Mouse (Mus musculus) right cerebral cortex, postnatal 36 days (tissue): ENCODE measurements at regions not wholly inside any gene's neighbourhood (a gene's known extent, or its start where the extent isn't known, plus 50 kb on each side); places are given as distances from the start of the nearest gene placed in this dataset.

ENCODE experiments used
- DNase-seq, 2 experiments: peaks; one replicate each; pipeline ENCODE4 v3.0.0; 2022; ENCODE audit warnings: low spot score in 2 of 2, mixed read lengths in 1 of 2

GRCm38 (mm10) chr12:39952854-39953253 lies 85.0 kb downstream of the Arl4a start:
- no peak for DNase-seq

GRCm38 (mm10) chr12:39951911-39952310 lies 85.9 kb downstream of the Arl4a start:
- DNase-seq, result no peak

GRCm38 (mm10) chr12:39950270-39950801 lies 87.5 kb downstream of the Arl4a start:
- DNase-seq, result peak; percentile 12 to 21

- DNase-seq, result no peak
These were observed 94.9 kb downstream of the Arl4a start for GRCm38 (mm10) chr12:39942910-39943309.

GRCm38 (mm10) chr12:39941162-39941561 lies 96.7 kb downstream of the Arl4a start:
- no peak for DNase-seq

GRCm38 (mm10) chr12:39939017-39939416 lies 98.8 kb downstream of the Arl4a start:
- DNase-seq, result no peak

- no peak for DNase-seq
These were observed 99.6 kb downstream of the Arl4a start for GRCm38 (mm10) chr12:39938211-39938610.

GRCm38 (mm10) chr12:39936331-39936730 lies 101.5 kb downstream of the Arl4a start:
- DNase-seq, result no peak

- DNase-seq, result no peak
These were observed 102.0 kb downstream of the Arl4a start for GRCm38 (mm10) chr12:39935775-39936174.

GRCm38 (mm10) chr12:39934877-39935276 lies 102.9 kb downstream of the Arl4a start:
- DNase-seq, result no peak

- no peak for DNase-seq
These were observed 106.6 kb downstream of the Arl4a start for GRCm38 (mm10) chr12:39931251-39931650.

- no peak for DNase-seq
These were observed 109.9 kb downstream of the Arl4a start for GRCm38 (mm10) chr12:39927902-39928301.

GRCm38 (mm10) chr12:39927014-39927413 lies 110.8 kb downstream of the Arl4a start:
- no peak for DNase-seq

GRCm38 (mm10) chr12:39921481-39921880 lies 116.3 kb downstream of the Arl4a start:
- no peak for DNase-seq

GRCm38 (mm10) chr12:39920466-39920913 lies 117.3 kb downstream of the Arl4a start:
- DNase-seq, result peak; percentile 10 to 18

- no peak for DNase-seq
These were observed 117.9 kb downstream of the Arl4a start for GRCm38 (mm10) chr12:39919909-39920308.

GRCm38 (mm10) chr12:39888493-39888892 lies 149.3 kb downstream of the Arl4a start:
- DNase-seq, result no peak

- no peak for DNase-seq
These were observed 152.5 kb downstream of the Arl4a start for GRCm38 (mm10) chr12:39885366-39885765.

- DNase-seq, result peak; percentile 24 to 31
These were observed 157.5 kb downstream of the Arl4a start for GRCm38 (mm10) chr12:39880309-39880708.

GRCm38 (mm10) chr12:39873917-39874316 lies 163.9 kb downstream of the Arl4a start:
- no peak for DNase-seq

- DNase-seq, result no peak
These were observed 176.0 kb downstream of the Arl4a start for GRCm38 (mm10) chr12:39861797-39862196.

GRCm38 (mm10) chr12:39851610-39852009 lies 186.2 kb downstream of the Arl4a start:
- no peak for DNase-seq

GRCm38 (mm10) chr12:39849346-39850058 lies 188.3 kb downstream of the Arl4a start:
- DNase-seq, result no peak
